Mouse (Mus musculus) fat pad, adult 2 months (tissue): ENCODE results near the gene Gm27179.
"Not testable (repeated sequence)": the region's sequence is repeated elsewhere in the genome, so short reads cannot be mapped to it uniquely, and the experiment has no call there.

ENCODE experiments used
- DNase-seq: peaks from one replicate; pipeline ENCODE4 v3.0.0-alpha.2; 2011; ENCODE audit warnings: low read depth, low spot score; ENCODE audit errors: extremely low read depth

The Gm27179 gene

DNA sequence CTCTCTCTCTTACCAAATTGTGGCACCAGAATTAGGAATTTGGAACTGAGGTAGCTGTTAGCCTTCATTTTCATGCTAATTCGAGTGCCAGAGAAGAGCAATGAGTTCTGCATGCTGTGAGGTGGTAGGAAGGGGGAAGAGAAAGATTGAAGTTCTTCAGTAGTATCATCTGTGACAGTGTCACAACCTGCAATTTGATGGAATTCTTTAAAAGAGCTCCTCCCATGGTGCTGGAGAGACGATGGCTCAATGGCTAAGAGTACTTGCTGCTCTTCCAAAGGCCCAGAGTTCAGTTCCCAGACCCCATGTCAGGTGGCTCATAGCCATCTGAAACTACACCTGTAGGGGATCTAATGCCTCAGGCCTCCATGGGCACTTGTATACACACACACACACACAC lies at the start of gene Gm27179:
Gene Gm27179, minus strand, starts transcription at position 101 of the 400 bp plus-strand sequence.
- not testable (repeated sequence) for DNase-seq

DNA sequence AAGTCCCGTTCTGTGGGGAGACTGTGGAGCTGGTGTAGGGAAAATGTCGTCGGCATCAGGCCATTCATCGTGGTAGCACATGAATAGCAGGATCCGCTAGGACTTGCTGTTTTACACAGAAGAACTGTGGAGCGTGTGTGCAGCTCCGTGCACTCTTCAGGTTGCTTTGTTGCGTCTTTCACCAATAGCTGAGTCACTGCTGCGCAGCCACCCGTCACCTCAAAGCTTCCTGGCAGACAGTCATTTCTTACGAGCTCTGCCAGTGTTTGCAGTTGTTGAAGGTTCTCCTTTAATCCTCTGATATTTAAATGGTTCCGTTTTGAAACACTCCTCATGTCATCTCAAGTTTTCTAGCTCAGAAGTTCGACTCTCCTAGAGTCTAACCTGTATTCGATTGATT lies 45.2 kb upstream of the Gm27179 start:
- not testable (repeated sequence) for DNase-seq

DNA sequence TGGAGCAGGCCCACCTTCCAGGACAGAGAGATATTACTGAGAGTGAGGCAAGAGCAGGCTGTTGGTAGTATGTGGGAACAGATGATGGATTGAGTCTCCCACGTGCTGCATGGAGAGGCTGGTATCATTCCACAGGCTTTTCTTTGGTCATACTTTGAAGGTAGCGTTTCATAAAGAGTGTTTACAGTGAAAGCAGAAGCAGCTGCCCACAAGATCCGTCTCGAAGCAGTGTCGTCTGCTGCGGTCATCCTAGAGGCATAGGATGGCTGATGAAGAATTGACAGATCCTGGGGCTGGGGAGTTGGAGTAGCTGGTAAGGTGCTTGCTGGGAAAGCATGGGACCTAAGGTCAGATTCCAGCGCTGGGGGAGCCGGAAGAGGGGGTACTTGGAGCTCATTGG lies 44.5 kb upstream of the Gm27179 start:
- not testable (repeated sequence) for DNase-seq

DNA sequence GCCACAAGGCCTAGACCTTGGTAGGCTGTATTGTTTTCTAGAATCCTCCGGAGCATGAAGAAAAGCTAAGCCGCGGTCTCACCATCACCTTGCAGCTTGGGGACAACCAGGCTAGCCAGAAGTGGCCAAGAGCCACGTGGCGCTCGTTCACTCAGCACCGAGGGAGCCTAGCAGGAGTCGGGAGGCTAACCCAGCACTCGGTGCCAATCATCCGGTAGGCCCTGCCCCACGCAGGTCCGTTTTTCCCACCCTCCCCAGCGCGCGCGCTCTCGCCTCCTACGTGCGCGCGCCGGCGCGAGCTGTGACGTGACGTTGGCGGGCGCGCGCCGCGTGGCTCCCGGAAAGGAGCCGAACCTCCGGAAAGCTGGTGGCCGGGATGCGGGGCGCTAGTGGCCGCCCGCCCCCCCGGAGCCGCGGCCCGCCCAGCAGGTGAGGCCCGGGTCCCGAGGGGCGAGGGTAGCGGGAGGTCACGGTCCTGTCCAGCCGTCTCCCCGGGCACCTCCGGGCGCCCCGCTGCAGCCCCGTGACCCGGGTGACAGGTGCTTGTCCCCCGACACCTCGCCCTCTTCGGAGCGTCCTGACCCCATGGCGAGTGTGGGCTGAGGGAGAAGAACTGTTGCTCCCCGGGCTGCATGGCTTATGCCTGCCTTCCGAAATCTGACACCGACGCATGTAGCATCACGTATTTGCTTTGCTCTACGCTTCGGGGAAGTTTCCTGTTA lies 42.9 kb upstream of the Gm27179 start, which contains the start of gene Entpd4b:
Gene Entpd4b, plus strand, starts transcription at position 315 of the 722 bp plus-strand sequence.
- not testable (repeated sequence) for DNase-seq

DNA sequence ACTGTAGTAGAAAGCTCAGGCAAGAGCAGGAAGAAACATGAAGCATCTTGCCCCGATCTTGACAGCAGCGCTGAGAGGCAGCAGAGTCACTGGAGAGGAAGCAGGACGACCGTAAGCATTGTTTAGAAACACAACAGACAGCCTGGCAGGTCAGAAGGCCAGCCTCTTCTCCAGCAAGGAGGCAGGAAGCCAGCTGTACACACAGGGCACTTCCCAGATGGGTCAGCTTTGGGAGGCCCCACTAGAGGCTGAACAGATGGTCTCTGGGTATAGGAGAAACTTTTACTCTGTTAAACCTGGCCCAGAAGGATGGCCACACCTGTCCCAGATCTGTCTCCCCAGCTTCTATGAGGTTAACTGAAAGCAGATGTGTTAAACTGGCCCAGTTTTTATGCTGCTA lies 35.0 kb upstream of the Gm27179 start:
- not testable (repeated sequence) for DNase-seq

DNA sequence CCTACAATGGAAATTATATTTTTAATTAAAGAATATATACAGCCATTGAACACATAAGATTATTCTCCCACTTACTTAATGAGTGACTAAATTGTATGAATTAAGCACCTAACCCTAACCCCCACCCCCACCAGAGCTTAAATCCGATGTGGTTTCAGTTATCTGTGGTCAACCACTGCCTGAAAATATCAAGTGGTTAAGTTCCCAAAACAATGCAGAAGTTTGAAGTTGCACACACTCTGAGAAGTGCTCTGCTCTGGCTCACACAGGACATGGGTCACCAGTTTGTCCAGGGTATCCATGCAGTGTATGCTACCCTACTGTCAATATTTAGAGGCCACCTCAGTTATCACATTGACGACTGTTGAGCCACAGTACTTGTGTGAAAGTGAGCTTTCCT lies 32.7 kb upstream of the Gm27179 start:
- DNase-seq = not testable (repeated sequence)

DNA sequence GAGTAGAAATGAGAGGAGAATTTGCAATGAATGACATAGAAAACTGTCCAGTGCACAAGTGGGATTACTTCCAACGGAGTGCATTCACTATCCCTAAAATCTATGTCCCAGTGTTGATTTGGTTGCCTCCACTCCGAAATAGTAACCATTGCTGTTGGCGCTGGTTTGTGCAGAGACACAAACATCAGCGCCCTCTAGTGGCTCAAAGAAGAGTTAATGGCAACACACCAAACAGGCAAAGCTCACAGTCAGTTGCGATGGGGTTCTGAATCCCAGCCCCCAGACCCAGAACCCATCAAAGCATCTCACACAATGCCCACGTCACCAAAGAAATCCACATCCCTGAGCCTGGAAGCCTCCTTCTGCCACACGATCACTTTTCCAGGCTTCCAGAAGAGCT lies 31.7 kb upstream of the Gm27179 start:
- not testable (repeated sequence) for DNase-seq

DNA sequence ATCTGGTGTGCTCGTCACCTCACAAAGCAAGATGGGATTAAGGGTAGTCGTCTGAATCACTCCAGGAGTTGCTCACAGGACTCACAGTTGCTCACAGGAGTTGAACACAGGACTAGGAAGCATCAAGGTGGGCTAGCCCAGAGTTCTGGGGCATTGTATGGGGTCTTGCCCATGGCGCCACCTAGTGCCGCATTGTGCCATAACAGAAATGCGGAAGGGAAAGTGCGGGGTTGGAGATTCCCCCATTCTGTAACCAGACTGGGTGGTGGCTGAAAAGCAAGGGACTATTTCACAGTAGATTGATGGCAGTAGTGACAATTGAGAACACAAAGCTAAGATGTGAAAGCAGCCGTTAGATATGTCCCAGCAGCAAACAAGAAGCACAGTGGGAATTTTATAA lies 30.3 kb upstream of the Gm27179 start:
- not testable (repeated sequence) for DNase-seq

DNA sequence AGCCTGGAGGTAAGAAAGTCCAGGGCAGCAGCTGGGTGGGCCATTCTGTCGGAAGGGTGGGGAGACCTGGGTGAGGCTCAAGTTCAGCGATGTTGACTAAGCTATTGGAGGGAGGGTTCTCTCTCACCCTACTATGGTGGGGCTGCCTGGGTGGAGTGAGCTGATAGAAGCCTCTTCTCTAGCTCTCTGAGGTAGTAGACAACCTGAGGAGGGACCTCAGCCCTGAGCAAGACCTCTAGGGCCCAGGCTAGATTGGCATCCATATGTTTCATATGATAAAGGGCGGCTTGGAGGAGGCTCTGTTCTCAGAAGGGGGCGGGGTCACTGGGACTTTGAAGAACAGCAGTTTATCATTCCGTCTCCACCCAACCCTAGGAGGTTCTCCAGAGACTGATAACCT lies 27.8 kb upstream of the Gm27179 start:
- DNase-seq = not testable (repeated sequence)

DNA sequence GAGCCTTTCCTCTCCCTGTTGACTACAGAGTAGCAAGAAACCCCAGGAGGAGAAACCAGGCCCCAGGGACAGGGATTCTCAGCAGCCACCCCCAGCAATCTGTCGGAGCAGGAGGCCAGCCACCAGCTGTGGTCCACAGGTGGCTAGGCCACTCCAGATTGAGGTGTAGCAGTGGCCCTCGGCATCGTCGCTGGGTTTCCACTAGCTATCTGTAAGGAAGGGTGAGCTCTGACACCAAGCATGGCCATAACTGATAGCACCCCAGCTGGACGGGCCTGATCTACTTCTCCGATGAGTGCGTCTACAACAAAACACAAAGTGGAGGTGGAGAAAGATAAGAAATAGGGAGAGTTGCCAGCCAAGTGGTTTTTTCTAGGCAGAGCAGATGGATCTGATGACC lies 24.2 kb upstream of the Gm27179 start:
- not testable (repeated sequence) for DNase-seq

DNA sequence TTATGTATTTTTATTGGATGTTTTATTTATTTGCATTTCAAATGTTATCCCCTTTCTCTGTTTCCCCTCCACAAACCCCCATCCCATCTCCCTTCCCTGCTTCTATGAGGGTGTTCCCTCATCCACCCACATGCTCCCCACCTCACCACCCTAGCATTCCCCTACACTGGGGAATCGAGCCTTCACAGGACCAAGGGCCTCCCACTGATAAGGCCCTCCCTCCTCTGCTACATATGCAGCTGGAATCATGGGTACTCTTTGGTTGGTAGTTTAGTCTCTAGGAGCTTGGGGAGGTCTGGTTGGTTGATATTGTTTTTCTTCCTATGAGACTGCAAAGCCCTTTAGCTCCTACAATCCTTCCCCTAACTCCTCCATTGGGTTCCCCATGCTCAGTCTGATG lies 13.9 kb upstream of the Gm27179 start:
- not testable (repeated sequence) for DNase-seq

DNA sequence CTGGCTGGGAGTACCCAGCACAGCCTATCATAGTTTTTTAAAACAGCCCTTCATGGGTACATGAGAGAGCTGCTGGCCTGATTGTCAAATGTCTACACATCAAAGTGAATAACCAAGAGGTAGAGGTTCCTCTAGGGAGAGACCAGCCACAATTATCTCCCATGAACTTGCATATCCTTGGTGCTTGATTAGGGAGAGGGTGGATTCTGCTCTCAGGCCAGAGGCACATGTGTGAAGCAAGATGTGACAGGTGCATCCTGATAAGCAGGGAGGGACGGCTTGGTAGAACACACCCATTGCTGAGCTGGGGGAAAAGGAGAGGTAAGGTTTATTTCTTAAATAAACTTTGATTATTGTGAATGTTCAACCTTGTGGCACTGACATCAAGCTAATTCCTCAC lies 10.7 kb upstream of the Gm27179 start:
- DNase-seq = not testable (repeated sequence)

DNA sequence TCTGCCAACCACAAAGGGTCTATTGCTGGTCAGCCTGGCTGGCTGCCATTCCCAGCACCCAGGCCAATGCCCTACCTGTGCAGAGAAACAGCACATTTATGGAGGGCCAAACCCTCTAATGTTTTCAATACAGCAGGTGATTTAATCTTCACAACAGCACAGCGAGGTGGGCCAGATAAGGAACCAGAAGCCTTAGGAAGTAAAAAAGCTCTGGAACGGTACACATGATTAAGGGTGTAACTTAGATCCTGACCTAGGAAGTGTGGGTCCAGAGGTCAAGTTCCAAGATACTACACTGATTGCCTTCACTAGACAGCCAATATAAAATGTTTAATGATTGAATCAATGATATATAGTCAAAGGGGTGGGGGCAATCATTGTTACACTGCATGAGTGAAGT lies 8.5 kb upstream of the Gm27179 start:
- DNase-seq = not testable (repeated sequence)

DNA sequence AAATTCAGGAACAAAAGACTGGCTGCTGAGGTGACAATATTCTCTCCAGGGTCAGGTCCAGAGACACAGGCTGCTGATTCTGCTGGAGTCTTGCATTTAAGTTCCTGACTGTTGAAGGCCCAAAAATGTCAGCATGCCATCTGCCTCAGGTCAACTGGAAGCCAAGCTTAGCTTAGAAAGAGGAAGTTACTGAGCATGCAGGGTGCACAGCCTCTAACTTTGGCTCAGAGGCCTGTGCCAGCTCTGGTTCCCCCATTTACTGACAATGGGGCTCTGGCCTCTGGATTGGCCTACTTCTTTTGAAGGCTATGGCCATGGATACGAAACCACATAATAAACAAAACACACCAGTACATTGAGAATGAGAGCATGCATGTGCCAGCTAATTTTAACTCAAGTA lies 5.3 kb downstream of the Gm27179 start:
- DNase-seq = not testable (repeated sequence)

DNA sequence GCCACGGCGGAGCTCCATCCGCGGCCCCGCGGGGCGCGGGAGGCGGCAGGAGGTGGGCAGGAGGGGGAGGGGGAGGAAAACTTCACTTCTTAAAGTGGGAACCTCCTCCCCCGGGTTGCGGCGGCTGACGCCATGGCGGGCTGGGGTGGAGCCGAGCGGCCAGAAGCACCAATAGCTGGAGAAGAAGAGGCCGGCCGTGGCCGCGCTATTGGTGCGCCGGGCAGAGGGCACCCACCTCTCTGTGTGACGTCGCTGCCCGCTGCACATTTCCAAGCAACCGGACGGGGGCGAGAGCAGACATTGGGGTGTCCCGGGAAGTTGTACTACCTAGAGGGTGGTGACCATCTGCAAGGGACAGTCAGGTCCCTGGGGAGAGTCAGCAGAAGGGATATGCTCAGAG lies 9.2 kb downstream of the Gm27179 start, which contains the start of gene Gm16867:
Gene Gm16867, minus strand, starts transcription at position 189 of the 400 bp plus-strand sequence.
- DNase-seq = not testable (repeated sequence)

DNA sequence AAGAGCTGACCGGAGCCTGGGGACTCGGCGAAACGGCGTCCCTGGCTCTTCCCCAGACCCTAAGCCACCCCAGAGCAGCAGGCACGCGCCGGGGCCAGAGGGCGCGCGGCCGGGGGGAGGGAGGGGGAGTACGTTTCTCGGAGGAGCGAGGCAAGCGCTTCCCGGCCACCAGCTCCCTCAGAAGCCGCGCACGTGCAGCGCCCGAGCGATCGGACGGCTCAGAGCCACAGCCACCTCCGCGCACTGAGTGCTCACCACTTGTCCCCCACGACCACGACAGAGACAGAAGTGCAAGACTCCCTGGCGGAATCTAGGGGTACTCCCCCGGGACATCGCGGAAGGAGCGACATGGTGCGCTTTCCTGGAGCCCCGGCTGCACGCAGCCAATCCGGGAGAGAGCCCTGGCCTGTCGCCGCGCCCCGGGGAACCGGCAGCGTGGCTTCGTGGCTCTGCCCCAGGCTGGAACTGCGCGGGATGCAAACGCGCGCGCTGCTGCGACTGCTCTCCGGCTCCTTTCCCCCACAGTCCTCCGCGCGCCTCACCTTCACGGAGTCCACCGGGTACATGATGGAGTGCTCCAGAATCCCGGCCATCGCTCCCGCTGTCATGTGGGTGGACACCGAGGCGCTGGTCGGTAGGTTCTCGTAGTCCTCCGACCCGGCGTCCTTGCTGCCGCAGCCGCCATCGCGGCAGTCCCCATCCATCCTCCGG lies 9.8 kb downstream of the Gm27179 start:
- DNase-seq = not testable (repeated sequence)

DNA sequence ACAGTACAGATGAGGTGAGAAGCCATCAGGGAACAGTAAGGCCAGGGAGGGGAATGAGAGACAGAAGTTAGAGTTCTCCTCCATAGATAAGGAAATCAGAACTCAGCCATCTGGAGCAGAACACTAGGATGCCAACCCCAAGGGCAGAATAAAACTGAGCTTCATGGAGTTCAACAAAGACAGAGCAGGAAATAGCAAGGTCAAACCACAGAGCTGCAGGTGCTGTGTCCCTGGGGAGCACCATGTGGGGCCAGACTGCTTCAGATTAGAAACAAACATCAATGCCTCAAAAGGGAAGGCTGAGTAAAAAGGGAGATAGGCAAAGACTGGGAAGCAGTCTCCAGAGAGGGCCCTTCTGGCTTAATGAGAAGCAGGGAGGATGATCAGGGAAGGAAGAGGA lies 16.1 kb downstream of the Gm27179 start:
- not testable (repeated sequence) for DNase-seq

DNA sequence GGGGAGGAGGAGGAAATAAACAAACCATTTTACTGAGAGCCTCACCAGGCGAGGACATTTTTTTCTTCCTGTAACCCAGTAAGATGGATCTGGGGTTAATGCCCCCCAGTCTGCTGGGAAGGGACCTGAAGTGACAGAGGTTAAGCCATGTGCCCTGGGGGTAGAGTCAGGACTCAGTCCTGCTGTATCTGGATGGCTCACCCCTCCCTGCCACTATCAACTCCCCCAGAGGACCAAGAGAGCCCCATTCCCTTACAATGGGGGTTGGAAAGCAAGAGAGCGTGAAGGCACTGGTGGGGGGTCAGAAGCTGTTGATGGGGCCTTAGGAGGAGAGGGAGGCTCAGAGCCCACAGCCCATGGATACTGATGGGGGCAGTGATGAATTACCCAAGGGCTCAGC lies 17.4 kb downstream of the Gm27179 start:
- not testable (repeated sequence) for DNase-seq

DNA sequence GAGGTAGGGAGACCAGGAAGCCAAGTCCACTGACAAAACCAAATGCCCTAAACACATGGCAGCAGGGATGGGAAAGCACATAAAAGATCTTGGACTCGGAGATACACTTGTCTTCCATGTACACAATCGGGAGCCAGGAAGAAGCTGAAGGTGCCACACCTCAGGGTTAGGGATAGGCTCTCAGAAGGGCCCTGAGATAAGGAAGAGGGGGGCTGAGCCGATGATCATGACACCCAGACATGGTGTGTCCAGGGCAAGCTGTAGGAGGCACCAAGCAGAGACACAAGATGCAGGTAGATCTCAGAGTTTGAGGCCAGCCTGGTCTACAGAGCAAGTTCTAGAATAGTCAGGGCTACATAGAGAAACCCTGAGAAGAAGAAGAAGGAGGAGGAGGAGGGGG lies 17.8 kb downstream of the Gm27179 start:
- not testable (repeated sequence) for DNase-seq

DNA sequence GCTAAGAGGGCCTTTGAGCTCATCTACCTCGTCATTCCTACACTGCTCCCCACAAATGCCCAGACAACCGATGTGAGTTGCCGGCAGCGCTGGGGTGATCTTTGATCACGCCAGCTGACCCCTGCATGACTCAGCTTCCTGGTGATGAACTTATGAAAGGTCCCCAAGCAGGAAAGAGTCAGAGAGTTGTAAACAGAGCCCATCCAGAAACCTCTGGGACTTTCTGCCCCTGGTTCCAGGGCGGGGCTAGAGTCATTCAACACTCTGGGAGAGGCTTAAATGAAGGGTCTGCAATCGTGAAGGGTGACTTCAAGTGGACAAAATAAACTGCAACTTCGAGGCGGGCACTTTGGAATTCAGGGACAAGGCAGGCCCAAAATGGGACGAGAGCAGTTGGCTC lies 24.3 kb downstream of the Gm27179 start:
- DNase-seq = not testable (repeated sequence)

DNA sequence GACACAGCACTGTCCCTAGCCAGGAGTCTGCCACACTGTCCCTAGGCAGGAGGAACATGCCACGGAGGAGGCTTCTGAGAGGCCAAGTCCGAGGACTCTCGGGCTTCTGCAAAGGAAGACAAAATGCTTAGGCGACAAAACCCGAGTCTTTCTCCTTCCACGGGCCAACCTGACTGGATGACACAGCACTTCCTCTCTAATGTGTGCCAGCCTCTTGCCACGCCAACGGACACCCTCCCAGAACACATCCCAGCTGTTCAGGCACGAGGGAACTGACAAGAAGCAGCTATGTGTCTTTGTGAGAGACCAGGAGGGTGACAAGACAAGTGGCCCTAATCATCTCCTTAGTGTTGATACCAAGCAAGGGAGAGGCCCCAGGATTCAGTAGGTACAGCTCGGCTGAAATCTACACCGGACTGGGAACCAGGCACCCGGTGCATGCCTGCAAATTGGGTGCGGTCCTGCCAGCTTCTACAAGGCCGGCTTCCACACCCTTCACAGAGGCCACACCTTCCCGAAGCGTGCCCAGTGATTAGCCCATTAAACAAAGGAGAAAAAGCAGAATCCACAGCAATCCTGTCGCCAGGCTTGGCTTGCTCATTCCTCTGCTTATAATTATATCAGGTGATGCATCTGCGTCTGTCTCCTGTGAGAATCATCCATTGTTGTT lies 26.7 kb downstream of the Gm27179 start:
- DNase-seq = not testable (repeated sequence)
